Mouse (Mus musculus): Measurements from ENCODE around the gene Swsap1. TPM values are rescaled to one million over a fixed set of nuclear protein-coding genes. Genes with fewer than 3 reads are reported as not detected.

The Swsap1 gene
- polyA plus RNA-seq, 1 experiment = 5.7 TPM

- WGBS = 73% methylated on average over 3 of the region's 3 CpGs
- no peaks in the 10 kb centered on the region; the same call in 1 of the 2 replicates for H3K4me1 ChIP-seq (ENCODE audit: control insufficient read depth, insufficient read depth, low read length)
- peak; percentile 45 for TF ChIP-seq CTCF (IDR thresholded peaks at IDR 0.05; ENCODE audit: control insufficient read depth, insufficient read depth, low read length)
- TF ChIP-seq POLR2A (IDR thresholded peaks at IDR 0.05; ENCODE audit: borderline replicate concordance, control insufficient read depth, low read depth, low read length) = no peak
- no peak overlapping the region for H3K4me3 ChIP-seq (replicated peaks; ENCODE audit: control insufficient read depth, low read depth, low read length)
- H3K27ac ChIP-seq (ENCODE audit: control insufficient read depth, insufficient read depth, low read depth, low read length, poor library complexity) = no peak overlapping the region
These were observed 3.6 kb upstream of the Swsap1 start for GRCm38 (mm10) chr9:21951977-21952376.

GRCm38 (mm10) chr9:21953600-21953999 is 2.0 kb upstream of the Swsap1 start:
- WGBS = 26% methylated on average over 3 of the region's 3 CpGs
- TF ChIP-seq CTCF (IDR thresholded peaks at IDR 0.05; ENCODE audit: control insufficient read depth, insufficient read depth, low read length) (no peak), POLR2A (IDR thresholded peaks at IDR 0.05; ENCODE audit: borderline replicate concordance, control insufficient read depth, low read depth, low read length) (no peak)
- H3K27ac ChIP-seq (ENCODE audit: control insufficient read depth, insufficient read depth, low read depth, low read length, poor library complexity) = no peak overlapping the region

GRCm38 (mm10) chr9:21954635-21955034 is 920 bp upstream of the Swsap1 start:
- WGBS = 70% methylated on average over 3 of the region's 3 CpGs
- Histone ChIP-seq H3K4me3 (replicated peaks; ENCODE audit: control insufficient read depth, low read depth, low read length) (no peak overlapping the region), H3K4me1 (ENCODE audit: control insufficient read depth, insufficient read depth, low read length) (no peaks in the 10 kb centered on the region; the same call in 1 of the 2 replicates), H3K27ac (ENCODE audit: control insufficient read depth, insufficient read depth, low read depth, low read length, poor library complexity) (no peak overlapping the region)
- TF ChIP-seq POLR2A (IDR thresholded peaks at IDR 0.05; ENCODE audit: borderline replicate concordance, control insufficient read depth, low read depth, low read length) (no peak), CTCF (IDR thresholded peaks at IDR 0.05; ENCODE audit: control insufficient read depth, insufficient read depth, low read length) (no peak)

More at GRCm38 (mm10) chr9:21953600-21953999, 2.0 kb upstream of the Swsap1 start:
- Histone ChIP-seq H3K4me1 (ENCODE audit: control insufficient read depth, insufficient read depth, low read length) (no peaks in the 10 kb centered on the region; the same call in 1 of the 2 replicates), H3K4me3 (replicated peaks; ENCODE audit: control insufficient read depth, low read depth, low read length) (no peak overlapping the region)

DNA sequence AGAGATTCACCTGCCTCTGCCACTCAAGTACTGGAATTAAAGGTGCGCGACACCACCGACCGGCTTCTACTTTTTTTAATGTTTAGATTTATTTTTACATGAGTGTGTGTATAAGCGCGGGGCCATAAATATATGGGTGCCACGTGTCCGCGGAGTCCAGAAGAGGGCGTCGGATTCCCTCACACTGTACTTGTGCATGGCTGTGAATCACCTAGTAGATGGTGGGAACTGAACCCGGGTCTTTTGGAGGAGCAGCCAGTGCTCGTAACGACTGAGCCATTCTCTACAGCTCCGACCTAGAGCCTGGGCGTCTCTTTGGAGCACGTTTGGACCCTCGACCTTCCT is 358 bp upstream of the Swsap1 start:
- H3K27ac ChIP-seq (ENCODE audit: control insufficient read depth, insufficient read depth, low read depth, low read length, poor library complexity) = peak overlapping the region; percentile 31
- WGBS = under 1% methylated on average over 18 of the region's 18 CpGs
- H3K4me3 ChIP-seq (replicated peaks; ENCODE audit: control insufficient read depth, low read depth, low read length) = peak overlapping the region; percentile 72
- peak; percentile 45 for TF ChIP-seq CTCF (IDR thresholded peaks at IDR 0.05; ENCODE audit: control insufficient read depth, insufficient read depth, low read length)
- no peak for TF ChIP-seq POLR2A (IDR thresholded peaks at IDR 0.05; ENCODE audit: borderline replicate concordance, control insufficient read depth, low read depth, low read length)
- H3K4me1 ChIP-seq (ENCODE audit: control insufficient read depth, insufficient read depth, low read length) = no peaks in the 10 kb centered on the region; the same call in 1 of the 2 replicates

- Histone ChIP-seq H3K4me1 (ENCODE audit: control insufficient read depth, insufficient read depth, low read length) (no peaks in the 10 kb centered on the region; the same call in 1 of the 2 replicates), H3K27ac (ENCODE audit: control insufficient read depth, insufficient read depth, low read depth, low read length, poor library complexity) (no peak overlapping the region), H3K4me3 (replicated peaks; ENCODE audit: control insufficient read depth, low read depth, low read length) (no peak overlapping the region)
- 83% methylated on average over 5 of the region's 5 CpGs for WGBS
- no peak for TF ChIP-seq CTCF (IDR thresholded peaks at IDR 0.05; ENCODE audit: control insufficient read depth, insufficient read depth, low read length)
- TF ChIP-seq POLR2A (IDR thresholded peaks at IDR 0.05; ENCODE audit: borderline replicate concordance, control insufficient read depth, low read depth, low read length) = no peak
These were observed 2.8 kb downstream of the Swsap1 start for GRCm38 (mm10) chr9:21958372-21958771.

- 94% methylated on average over 7 of the region's 7 CpGs for WGBS
- Histone ChIP-seq H3K4me3 (replicated peaks; ENCODE audit: control insufficient read depth, low read depth, low read length) (no peak overlapping the region), H3K4me1 (ENCODE audit: control insufficient read depth, insufficient read depth, low read length) (no peaks in the 10 kb centered on the region; the same call in 1 of the 2 replicates), H3K27ac (ENCODE audit: control insufficient read depth, insufficient read depth, low read depth, low read length, poor library complexity) (no peak overlapping the region; the same call in 1 of the 2 replicates)
- TF ChIP-seq CTCF (IDR thresholded peaks at IDR 0.05; ENCODE audit: control insufficient read depth, insufficient read depth, low read length) (no peak), POLR2A (IDR thresholded peaks at IDR 0.05; ENCODE audit: borderline replicate concordance, control insufficient read depth, low read depth, low read length) (no peak)
These were observed 3.7 kb downstream of the Swsap1 start for GRCm38 (mm10) chr9:21959244-21959643.

DNA sequence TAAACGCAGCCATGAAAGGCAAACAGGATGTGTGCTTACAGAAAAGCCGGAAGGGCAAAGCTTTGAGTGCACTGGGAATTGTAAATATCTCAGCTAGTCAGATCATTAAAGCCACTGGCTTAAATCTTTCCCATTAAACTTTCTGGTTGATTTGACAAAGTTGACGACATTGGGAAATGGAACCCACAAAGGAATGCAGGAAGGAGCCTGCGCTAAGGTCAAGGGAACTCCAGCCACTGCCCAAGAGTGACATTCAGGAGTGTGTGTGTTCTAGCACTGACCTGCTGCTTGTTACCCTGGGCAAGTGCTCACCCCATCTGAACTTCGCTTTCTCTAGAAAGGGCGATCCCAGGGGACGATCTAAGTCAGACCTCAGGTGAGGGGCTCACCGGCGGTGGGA is 4.6 kb downstream of the Swsap1 start:
- TF ChIP-seq POLR2A (IDR thresholded peaks at IDR 0.05; ENCODE audit: borderline replicate concordance, control insufficient read depth, low read depth, low read length) (no peak), CTCF (IDR thresholded peaks at IDR 0.05; ENCODE audit: control insufficient read depth, insufficient read depth, low read length) (no peak)
- Histone ChIP-seq H3K4me3 (replicated peaks; ENCODE audit: control insufficient read depth, low read depth, low read length) (no peak overlapping the region), H3K27ac (ENCODE audit: control insufficient read depth, insufficient read depth, low read depth, low read length, poor library complexity) (no peak overlapping the region), H3K4me1 (ENCODE audit: control insufficient read depth, insufficient read depth, low read length) (no peaks in the 10 kb centered on the region; the same call in 1 of the 2 replicates)
- WGBS = 90% methylated on average over 9 of the region's 9 CpGs

- no peaks in the 10 kb centered on the region; the same call in 1 of the 2 replicates for H3K4me1 ChIP-seq (ENCODE audit: control insufficient read depth, insufficient read depth, low read length)
- TF ChIP-seq POLR2A (IDR thresholded peaks at IDR 0.05; ENCODE audit: borderline replicate concordance, control insufficient read depth, low read depth, low read length) (no peak), CTCF (IDR thresholded peaks at IDR 0.05; ENCODE audit: control insufficient read depth, insufficient read depth, low read length) (no peak)
- no peak overlapping the region for H3K27ac ChIP-seq (ENCODE audit: control insufficient read depth, insufficient read depth, low read depth, low read length, poor library complexity)
- H3K4me3 ChIP-seq (replicated peaks; ENCODE audit: control insufficient read depth, low read depth, low read length) = no peak overlapping the region
- WGBS = 82% methylated on average over 26 of the region's 26 CpGs
These were observed 5.1 kb downstream of the Swsap1 start for GRCm38 (mm10) chr9:21960558-21961208.

Measured in bone marrow, adult 2 months (tissue).